Mouse (Mus musculus): ENCODE measurements around the gene Xxylt1.

- TF ChIP-seq CTCF (conservative IDR thresholded peaks at IDR 0.05; ENCODE audit: insufficient read depth, insufficient read length, low read depth, low read length) (0 out of 2 replicates have a peak, but pooled peaks have one; percentile 27), POLR2A (IDR thresholded peaks at IDR 0.05; ENCODE audit: low read depth, low read length) (no peak)
Measured at GRCm38 (mm10) chr16:30973416-30973815, 107.8 kb downstream of the Xxylt1 start.

All from kidney, adult 2 months (tissue).